Mouse (Mus musculus) kidney, postnatal 0 days (tissue): ENCODE results near the gene Btbd9. TPM values are rescaled to one million over a fixed set of nuclear protein-coding genes. Genes with fewer than 3 reads are reported as not detected.

Experiments
- ATAC-seq: fragments of 200-750 bp; cut with Nextera tagmentation; replicated peaks from 2 replicates; pipeline ENCODE4 v1.8.0; 2017; ENCODE audit warnings: low read depth, moderate number of reproducible peaks, moderate TSS enrichment, moderate library complexity; ENCODE audit not compliant: low FRiP score
- DNase-seq: peaks from one replicate; pipeline ENCODE4 v3.0.0-alpha.2; 2016; ENCODE audit warnings: low spot score
- H3K27ac ChIP-seq: fragments of 300-500 bp; sonication (generic); 2 replicates; pipeline ENCODE4 v1.5.1; 2014; ENCODE audit warnings: mild to moderate bottlenecking
- H3K27me3 ChIP-seq: fragments of 300-500 bp; sonication (generic); 2 replicates; pipeline ENCODE4 v1.6.1; 2014; ENCODE audit warnings: low read length, mixed read lengths; ENCODE audit not compliant: insufficient read depth
- H3K36me3 ChIP-seq: fragments of 300-500 bp; sonication (generic); 2 replicates; pipeline ENCODE4 v1.6.1; 2014; ENCODE audit warnings: low read length, mixed read lengths; ENCODE audit not compliant: insufficient read depth
- H3K4me1 ChIP-seq: fragments of 300-500 bp; sonication (generic); replicated peaks from 2 replicates; pipeline ENCODE4 v1.6.1; 2014; ENCODE audit warnings: antibody characterized with exemption, low read length, mixed read lengths; ENCODE audit not compliant: insufficient read depth
- H3K4me2 ChIP-seq: fragments of 300-500 bp; sonication (generic); 2 replicates; pipeline ENCODE4 v1.6.1; 2014; ENCODE audit warnings: mild to moderate bottlenecking, low read length, moderate library complexity, mixed read lengths
- H3K4me3 ChIP-seq: fragments of 300-500 bp; sonication (generic); replicated peaks from 2 replicates; pipeline ENCODE4 v1.5.1; 2014; ENCODE audit warnings: low read depth, low read length
- H3K9ac ChIP-seq: fragments of 300-500 bp; sonication (generic); 2 replicates; pipeline ENCODE4 v1.6.1; 2014; ENCODE audit warnings: low read depth, low read length
- H3K9me3 ChIP-seq: fragments of 300-500 bp; sonication (generic); replicated peaks from 2 replicates; pipeline ENCODE4 v1.6.1; 2016; ENCODE audit warnings: low read length, inconsistent platforms, mixed read lengths
- CTCF ChIP-seq: IDR thresholded peaks from 2 replicates; pipeline ENCODE4 v1.5.1; 2016; ENCODE audit warnings: antibody characterized with exemption, low read depth, mild to moderate bottlenecking, moderate library complexity
- WGBS: fragments of 180-500 bp; shearing (Covaris S2); extraction: QIAGEN DNeasy Blood & Tissue Kit; methylation state at CpG from one replicate; pipeline ENCODE4 v1.1.7; 2014; 5-methylcytosine and 5-hydroxymethylcytosine counted together
- polyA plus RNA-seq: library from polyadenylated mRNA; unstranded; fragments of >200 nt; fragmentation: Nextera tagmentation; extraction: Ambion mirVana; gene quantifications from 2 replicates; pipeline ENCODE4 v1.2.1, GENCODE M21; 2015

The Btbd9 gene
- polyA plus RNA-seq, 1 experiment from 2014 or later: 41.1 TPM

DNA sequence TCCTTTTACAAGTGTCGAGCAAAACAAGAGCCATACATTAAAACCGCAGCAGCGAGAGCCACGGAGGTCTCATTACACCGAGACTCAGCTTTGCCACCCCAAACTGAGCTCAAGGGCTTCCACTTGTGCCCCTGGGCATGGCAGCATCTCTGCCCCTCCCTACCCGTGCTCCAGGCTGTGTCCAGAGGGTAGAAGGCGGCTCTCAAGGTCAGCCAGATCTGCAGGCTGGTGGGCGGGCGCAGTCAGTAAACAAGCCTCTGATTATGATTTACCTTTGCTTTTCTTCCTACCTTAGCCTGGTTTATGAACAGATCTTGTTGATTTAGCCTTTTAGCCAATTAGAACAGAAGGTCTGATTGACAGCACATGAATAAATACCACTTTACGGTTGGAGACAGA is 331.0 kb downstream of the Btbd9 start:
- Histone ChIP-seq H3K27me3 (no peaks in the 10 kb centered on the region), H3K4me1 (peaks cover 13% of the 10 kb centered on the region; the same call in 1 of the 2 replicates), H3K9me3 (no peaks in the 10 kb centered on the region), H3K4me3 (no peak overlapping the region), H3K9ac (no peak overlapping the region), H3K36me3 (no peaks in the 10 kb centered on the region), H3K4me2 (no peak overlapping the region), H3K27ac (no peak overlapping the region)
- 37% methylated on average over 10 of the region's 10 CpGs for WGBS
- no peak for TF ChIP-seq CTCF
- 0 out of 2 replicates have a peak, but pooled peaks have one; percentile 43 for ATAC-seq
- DNase-seq: peak; percentile 59

DNA sequence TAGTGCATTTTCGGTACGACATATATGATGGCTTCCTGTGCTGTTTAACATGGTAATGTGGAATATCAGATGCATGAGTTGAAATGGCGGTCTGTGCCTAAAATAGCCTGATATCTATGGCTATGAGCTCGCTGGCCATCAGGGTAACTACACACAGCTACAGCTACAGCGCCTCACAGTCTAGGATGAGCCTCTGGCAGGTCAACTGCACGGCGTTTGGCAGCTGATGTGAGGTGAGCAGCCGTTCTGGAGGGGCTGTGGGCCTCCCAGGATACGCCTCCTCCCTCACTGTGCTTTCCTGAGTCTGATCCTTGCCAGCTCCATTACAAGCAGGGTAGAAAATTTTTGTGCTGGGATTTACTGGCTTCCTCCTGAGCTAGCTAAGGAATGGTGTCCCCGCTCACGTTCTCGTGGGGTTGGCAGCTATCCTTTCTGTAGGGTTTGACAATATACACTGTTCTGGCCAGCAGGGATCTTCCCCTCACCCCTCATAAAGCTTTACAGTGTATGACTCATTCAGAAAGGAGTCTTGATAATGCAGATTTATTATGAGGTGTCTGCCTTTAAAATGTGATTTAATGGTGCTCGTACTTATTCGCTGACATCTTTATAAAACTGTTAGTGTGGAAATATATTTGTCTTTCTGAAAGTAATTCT is 331.5 kb downstream of the Btbd9 start:
- H3K9ac ChIP-seq: no peak overlapping the region
- no peaks in the 10 kb centered on the region for H3K27me3 ChIP-seq
- H3K36me3 ChIP-seq: no peaks in the 10 kb centered on the region
- no peak for DNase-seq
- H3K27ac ChIP-seq: no peak overlapping the region
- WGBS: 39% methylated on average over 14 of the region's 14 CpGs
- no peak overlapping the region for H3K4me2 ChIP-seq
- peaks cover 13% of the 10 kb centered on the region; the same call in 1 of the 2 replicates for H3K4me1 ChIP-seq
- ATAC-seq: no peak
- no peaks in the 10 kb centered on the region for H3K9me3 ChIP-seq
- no peak for TF ChIP-seq CTCF
- no peak overlapping the region for H3K4me3 ChIP-seq

DNA sequence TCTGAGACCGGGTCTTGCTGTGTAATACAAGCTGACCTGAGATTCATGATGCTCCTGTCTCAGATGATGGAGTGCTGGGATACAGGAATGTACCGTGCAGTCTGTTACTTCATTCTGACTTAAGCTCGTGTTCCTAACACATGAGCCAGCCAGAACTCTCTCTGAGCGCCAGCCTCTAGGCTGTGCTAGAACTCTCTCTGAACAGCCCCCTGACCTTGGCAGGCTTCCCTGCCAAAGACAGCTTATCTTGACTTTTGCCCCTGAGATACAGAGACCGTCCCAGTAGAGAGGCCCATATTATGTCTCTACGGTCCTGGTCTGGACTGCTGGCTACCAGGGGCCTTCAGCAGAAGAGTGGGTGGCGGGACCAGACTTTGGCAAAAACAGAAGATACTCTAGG is 332.7 kb downstream of the Btbd9 start:
- no peak for ATAC-seq
- no peak for DNase-seq
- peaks cover 13% of the 10 kb centered on the region; the same call in 1 of the 2 replicates for H3K4me1 ChIP-seq
- WGBS: 64% methylated on average over 7 of the region's 7 CpGs
- no peaks in the 10 kb centered on the region for H3K36me3 ChIP-seq
- no peak overlapping the region for H3K4me3 ChIP-seq
- no peaks in the 10 kb centered on the region for H3K27me3 ChIP-seq
- TF ChIP-seq CTCF: no peak
- no peak overlapping the region for H3K9ac ChIP-seq
- H3K9me3 ChIP-seq: no peaks in the 10 kb centered on the region
- H3K27ac ChIP-seq: no peak overlapping the region
- H3K4me2 ChIP-seq: no peak overlapping the region

DNA sequence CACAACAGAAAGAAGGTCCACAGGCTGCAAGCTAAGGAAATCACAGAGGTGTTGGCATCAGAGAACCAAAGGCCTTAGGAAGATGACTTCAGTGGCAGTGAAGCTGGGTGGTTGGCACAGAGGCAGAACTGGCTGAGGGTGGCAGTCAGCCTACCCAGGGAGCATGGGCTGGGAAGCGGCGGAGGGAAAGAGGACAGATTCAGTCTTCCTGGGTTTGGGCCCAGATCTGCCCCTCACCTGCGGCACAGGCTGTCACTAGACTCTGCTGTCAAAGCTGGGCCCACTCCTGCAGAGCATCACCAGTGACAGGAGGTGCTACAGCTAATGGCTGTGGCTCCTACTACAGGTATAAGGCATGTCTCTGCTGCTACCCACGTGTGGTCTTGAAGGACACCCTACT is 333.6 kb downstream of the Btbd9 start:
- peaks cover 13% of the 10 kb centered on the region; the same call in 1 of the 2 replicates for H3K4me1 ChIP-seq
- no peaks in the 10 kb centered on the region for H3K36me3 ChIP-seq
- H3K9ac ChIP-seq: no peak overlapping the region
- DNase-seq (no peak), ATAC-seq (no peak)
- WGBS: 95% methylated on average over 4 of the region's 4 CpGs
- no peak overlapping the region for H3K4me2 ChIP-seq
- TF ChIP-seq CTCF: no peak
- no peaks in the 10 kb centered on the region for H3K9me3 ChIP-seq
- no peak overlapping the region for H3K4me3 ChIP-seq
- H3K27ac ChIP-seq: no peak overlapping the region
- H3K27me3 ChIP-seq: no peaks in the 10 kb centered on the region

DNA sequence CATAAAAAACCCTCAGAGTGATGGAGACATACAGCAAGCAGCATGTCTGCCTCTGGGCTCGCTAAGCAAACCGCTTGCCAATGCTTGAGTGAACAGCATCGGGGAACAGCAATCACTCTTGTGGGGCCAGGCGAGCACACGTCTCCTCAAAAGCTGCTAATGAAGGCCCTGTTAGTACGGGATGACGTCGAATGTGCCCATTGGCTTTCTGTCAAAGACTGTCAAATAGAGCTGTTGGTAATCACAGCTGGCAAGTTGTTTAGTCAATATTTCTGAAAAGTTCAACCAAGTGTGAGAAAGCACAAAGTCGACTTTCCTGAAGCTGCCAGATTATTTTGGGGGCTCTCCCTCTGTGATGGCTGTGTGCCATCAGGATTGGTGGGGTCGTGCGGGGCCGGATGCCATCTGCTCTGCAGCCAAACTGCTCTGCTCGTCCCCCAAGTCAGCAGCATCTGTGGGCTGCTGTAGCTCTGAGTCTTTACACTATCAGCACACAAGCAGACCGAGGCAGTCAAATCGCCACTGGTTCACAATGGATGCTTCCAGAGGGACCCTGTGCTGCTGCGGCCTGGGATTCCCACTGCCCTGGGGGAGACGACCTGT is 334.5 kb downstream of the Btbd9 start:
- Histone ChIP-seq H3K4me2 (no peak overlapping the region), H3K9ac (no peak overlapping the region), H3K36me3 (no peaks in the 10 kb centered on the region), H3K27me3 (no peaks in the 10 kb centered on the region), H3K4me1 (peaks cover 13% of the 10 kb centered on the region; the same call in 1 of the 2 replicates), H3K27ac (no peak overlapping the region), H3K9me3 (no peaks in the 10 kb centered on the region), H3K4me3 (no peak overlapping the region)
- ATAC-seq: no peak
- TF ChIP-seq CTCF: no peak
- WGBS: 64% methylated on average over 17 of the region's 17 CpGs
- no peak for DNase-seq

DNA sequence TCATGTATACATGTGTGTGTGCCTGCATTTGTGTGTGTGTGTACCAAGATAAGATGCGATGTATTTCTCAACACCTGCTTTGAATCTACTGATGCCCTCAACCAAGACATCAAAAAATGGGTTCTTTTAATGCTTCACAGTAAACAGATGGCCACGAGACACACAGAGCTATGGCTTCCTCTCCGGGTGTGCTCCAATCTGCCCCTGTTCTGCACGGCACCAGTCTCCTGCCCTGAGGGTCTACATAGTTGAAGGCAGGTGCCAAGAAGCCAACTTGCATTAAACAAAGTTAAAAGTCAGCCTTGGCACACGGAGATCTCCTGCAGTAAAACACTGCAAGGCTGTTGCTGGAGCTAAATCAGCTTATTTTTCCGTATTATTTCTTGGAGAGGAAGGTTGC is 335.2 kb downstream of the Btbd9 start:
- H3K9ac ChIP-seq: no peak overlapping the region
- WGBS: 82% methylated on average over 6 of the region's 6 CpGs
- H3K4me1 ChIP-seq: peaks cover 13% of the 10 kb centered on the region; the same call in 1 of the 2 replicates
- H3K27ac ChIP-seq: no peak overlapping the region
- H3K4me3 ChIP-seq: no peak overlapping the region
- H3K36me3 ChIP-seq: no peaks in the 10 kb centered on the region
- no peak overlapping the region for H3K4me2 ChIP-seq
- H3K27me3 ChIP-seq: no peaks in the 10 kb centered on the region
- H3K9me3 ChIP-seq: no peaks in the 10 kb centered on the region
- no peak for DNase-seq
- no peak for ATAC-seq
- no peak for TF ChIP-seq CTCF
